In genomic region chr6:124260198-124260931, GRCm38 (mm10) we compare ENCODE assay signal across 8 mouse cellular contexts. TPM values are rescaled to one million over a fixed set of nuclear protein-coding genes. Genes with fewer than 3 reads are reported as not detected.
DNase-seq lines count a peak whose midpoint lies in the region; ATAC-seq and TF ChIP-seq lines count a peak whose summit lies in the region.

No protein-coding gene starts in this region.

- TF ChIP-seq POLR2A in cerebellum, adult 2 months (IDR thresholded peaks at IDR 0.05; ENCODE audit: borderline replicate concordance, insufficient read depth, low read length), result no peak

- ATAC-seq in cerebellum, adult (ENCODE audit: insufficient number of reproducible peaks, low FRiP score, low TSS enrichment), result 0 out of 2 replicates have a peak, but pooled peaks have one; percentile 59
- peak; percentile 92 for ATAC-seq in megakaryocyte progenitor cell, adult 5-6 weeks (replicated peaks; ENCODE audit: poor library complexity)

- no peaks in the 10 kb centered on the region for H3K4me1 ChIP-seq in cerebellum, adult 2 months (ENCODE audit: control insufficient read depth, insufficient read depth, low read length)

- H3K4me3 ChIP-seq in cerebellum, adult 2 months (replicated peaks; ENCODE audit: insufficient read depth, low read depth, low read length), result no peak overlapping the region

- 20% methylated on average over 14 of the region's 14 CpGs for WGBS in cerebellum, adult 2 months

- H3K27me3 ChIP-seq in cerebellum, adult 2 months (ENCODE audit: control insufficient read depth, insufficient read depth, low read length), result no peaks in the 10 kb centered on the region

- H3K27ac ChIP-seq in cerebellum, adult 2 months (ENCODE audit: insufficient read depth, low read length), result no peak overlapping the region

- no peak for DNase-seq in cerebellum, adult 11-12 months
- DNase-seq in cerebellum, adult 2 months, result peak; percentile 32 to 47
- DNase-seq in frontal cortex, postnatal 10 days (ENCODE audit: low spot score in 2 of 2), result peak; percentile 40 to 76
- DNase-seq in induced T-regulatory cell, adult 2 months (ENCODE audit: low read depth), result peak; percentile 65
- DNase-seq in left cerebral cortex, adult 8-10 months (ENCODE audit: low spot score in 2 of 2), result peak; percentile 14 to 42
- peak; percentile 51 for DNase-seq in right cerebral cortex, postnatal 25 days

- peak; percentile 86 for TF ChIP-seq CTCF in cerebellum, adult 2 months (IDR thresholded peaks at IDR 0.05; ENCODE audit: borderline replicate concordance, insufficient read depth, low read depth, low read length)

RNA-seq across cellular contexts. Expression of gene Vmn2r27, which starts 28.7 kb away (rescaled TPM):
- not detected in 2 replicates for polyA plus RNA-seq in cerebellum, adult 2 months (2012; rRNA removed)
- total RNA-seq in left cerebral cortex, adult 8-10 months (2022), result under 1 TPM in 2 of 4 experiments, not detected in 2; 0.11 to 0.19 TPM
- total RNA-seq in megakaryocyte progenitor cell, adult 5-6 weeks (2015), result not detected in 2 replicates
- not detected in 2 replicates for total RNA-seq in megakaryocyte progenitor cell, adult 5-6 weeks (2017)

RNA-seq across cellular contexts. Expression of gene Cd163, which starts 44.1 kb away (rescaled TPM):
- 0.29 and 0.43 TPM in 2 replicates for polyA plus RNA-seq in cerebellum, adult 2 months (2012; rRNA removed)
- 1 to 10 TPM; 1.6 to 2.7 (median 2.1) TPM for total RNA-seq in left cerebral cortex, adult 8-10 months (2022)
- total RNA-seq in megakaryocyte progenitor cell, adult 5-6 weeks (2015), result 0.76 and 0.86 TPM in 2 replicates
- 2.7 TPM in 2 replicates for total RNA-seq in megakaryocyte progenitor cell, adult 5-6 weeks (2017)
